Comparison of ENCODE assay signal across 8 mouse cellular contexts in genomic region chr6:52159164-52159761, GRCm38 (mm10). TPM values are rescaled to one million over a fixed set of nuclear protein-coding genes. Genes with fewer than 3 reads are reported as not detected.
DNase-seq lines count a peak whose midpoint lies in the region; ATAC-seq lines count a peak whose summit lies in the region.

No protein-coding gene starts in this region.

- no peaks in the 10 kb centered on the region for H3K36me3 ChIP-seq in heart, embryonic 13.5 days
- no peaks in the 10 kb centered on the region for H3K36me3 ChIP-seq in embryonic facial prominence, embryonic 13.5 days
- no peaks in the 10 kb centered on the region for H3K36me3 ChIP-seq in kidney, embryonic 14.5 days (ENCODE audit: control insufficient read depth, insufficient read depth, low read length)
- no peaks in the 10 kb centered on the region for H3K36me3 ChIP-seq in midbrain, embryonic 10.5 days

- peak overlapping the region; percentile 84 for H3K27ac ChIP-seq in heart, embryonic 13.5 days (replicated peaks)
- H3K27ac ChIP-seq in embryonic facial prominence, embryonic 13.5 days = no peak overlapping the region
- H3K27ac ChIP-seq in kidney, embryonic 14.5 days (ENCODE audit: low read depth, low read length) = peak overlapping the region; percentile 83
- no peak overlapping the region; the same call in 1 of the 2 replicates for H3K27ac ChIP-seq in midbrain, embryonic 10.5 days (replicated peaks)

- intact Hi-C loops in heart, postnatal 36 days (cut with DNase I) = loop anchor here (5.0 kb wide), 2 partner anchors 33 to 147 kb away; partner anchors contain the start of genes Hoxa4 and Skap2

- H3K4me2 ChIP-seq in heart, embryonic 13.5 days = peak overlapping the region; percentile 98
- H3K4me2 ChIP-seq in embryonic facial prominence, embryonic 13.5 days = peak overlapping the region; percentile 97
- H3K4me2 ChIP-seq in kidney, embryonic 14.5 days (replicated peaks; ENCODE audit: low read depth, low read length) = peak overlapping the region; percentile 82

- DNase-seq in heart, postnatal 36 days = no peak
- peak; percentile 48 for DNase-seq in midbrain, embryonic 10.5 days (ENCODE audit: low spot score)
- DNase-seq in spleen, postnatal 36 days (ENCODE audit: low spot score in 2 of 2) = no peak
- DNase-seq in spleen, postnatal 10 days (ENCODE audit: low spot score in 2 of 2) = no peak

- H3K27me3 ChIP-seq in heart, embryonic 13.5 days (replicated peaks) = peaks cover 99% of the 10 kb centered on the region
- peaks cover 98% of the 10 kb centered on the region for H3K27me3 ChIP-seq in embryonic facial prominence, embryonic 13.5 days
- peaks cover 29% of the 10 kb centered on the region for H3K27me3 ChIP-seq in kidney, embryonic 14.5 days (ENCODE audit: control insufficient read depth, insufficient read depth, low read length)
- H3K27me3 ChIP-seq in midbrain, embryonic 10.5 days (ENCODE audit: low read depth, poor library complexity, severe bottlenecking) = peaks cover 100% of the 10 kb centered on the region

- ATAC-seq in heart, embryonic 13.5 days (ENCODE audit: extremely low read depth, insufficient number of reproducible peaks, low FRiP score, low TSS enrichment) = no peak
- ATAC-seq in embryonic facial prominence, embryonic 13.5 days (ENCODE audit: insufficient number of reproducible peaks, insufficient read depth, low FRiP score, low TSS enrichment, low read depth) = no peak
- peak; percentile 13; the same call in 1 of the 2 replicates for ATAC-seq in kidney, embryonic 14.5 days (ENCODE audit: low FRiP score, low TSS enrichment)
- no peak for ATAC-seq in cerebellum, adult (ENCODE audit: insufficient number of reproducible peaks, low FRiP score, low TSS enrichment)

- H3K9ac ChIP-seq in heart, embryonic 13.5 days = peak overlapping the region; percentile 83
- H3K9ac ChIP-seq in embryonic facial prominence, embryonic 13.5 days = no peak overlapping the region
- H3K9ac ChIP-seq in kidney, embryonic 14.5 days (ENCODE audit: low read depth, low read length) = peak overlapping the region; percentile 71

- no peaks in the 10 kb centered on the region for H3K9me3 ChIP-seq in heart, embryonic 13.5 days
- no peaks in the 10 kb centered on the region for H3K9me3 ChIP-seq in embryonic facial prominence, embryonic 13.5 days
- no peaks in the 10 kb centered on the region for H3K9me3 ChIP-seq in kidney, embryonic 14.5 days (ENCODE audit: control insufficient read depth, low read length)
- H3K9me3 ChIP-seq in midbrain, embryonic 10.5 days (replicated peaks) = no peaks in the 10 kb centered on the region

- peak overlapping the region; percentile 73 for H3K4me3 ChIP-seq in heart, embryonic 13.5 days
- peak overlapping the region; percentile 57 for H3K4me3 ChIP-seq in embryonic facial prominence, embryonic 13.5 days
- peak overlapping the region; percentile 66 for H3K4me3 ChIP-seq in kidney, embryonic 14.5 days (ENCODE audit: low read length)
- peak overlapping the region; percentile 71 for H3K4me3 ChIP-seq in midbrain, embryonic 10.5 days

- WGBS in heart, embryonic 13.5 days = 5% methylated on average over 12 of the region's 12 CpGs
- 2% methylated on average over 12 of the region's 12 CpGs for whole genome bisulfite sequencing in embryonic facial prominence, embryonic 13.5 days
- WGBS in kidney, embryonic 14.5 days = 5% methylated on average over 12 of the region's 12 CpGs
- WGBS in midbrain, embryonic 10.5 days = 1% methylated on average over 12 of the region's 12 CpGs

- peaks cover 31% of the 10 kb centered on the region for H3K4me1 ChIP-seq in heart, embryonic 13.5 days
- peaks cover 15% of the 10 kb centered on the region for H3K4me1 ChIP-seq in embryonic facial prominence, embryonic 13.5 days
- peaks cover 48% of the 10 kb centered on the region for H3K4me1 ChIP-seq in kidney, embryonic 14.5 days (ENCODE audit: control insufficient read depth, insufficient read depth, low read length)
- peaks cover 28% of the 10 kb centered on the region for H3K4me1 ChIP-seq in midbrain, embryonic 10.5 days

RNA-seq across cellular contexts. Expression of gene Hoxa1, which starts 1.1 kb away (rescaled TPM):
- 0.97 and 1.6 TPM in 2 replicates for polyA plus RNA-seq in heart, embryonic 13.5 days (2015; fragmentation: Nextera tagmentation; extraction: Ambion mirVana)
- under 1 TPM; 0.14 to 0.24 TPM for total RNA-seq in heart, postnatal 36 days (2021)
- 0.21 and 0.84 TPM in 2 replicates for polyA plus RNA-seq in embryonic facial prominence, embryonic 13.5 days (2015; fragmentation: Nextera tagmentation; extraction: Ambion mirVana)
- 0.64 and 1.0 TPM in 2 replicates for polyA plus RNA-seq in kidney, embryonic 14.5 days (2014; fragmentation: Nextera tagmentation; extraction: Ambion mirVana)
- polyA plus RNA-seq in midbrain, embryonic 10.5 days (2016; fragmentation: Nextera tagmentation; extraction: Ambion mirVana) = 0.32 and 0.47 TPM in 2 replicates

RNA-seq across cellular contexts. Expression of gene Hoxa2, which starts 5.4 kb away (rescaled TPM):
- 1.5 and 2.5 TPM in 2 replicates for polyA plus RNA-seq in heart, embryonic 13.5 days (2015; fragmentation: Nextera tagmentation; extraction: Ambion mirVana)
- total RNA-seq in heart, postnatal 36 days (2021) = under 1 TPM in 1 of 2 experiments, not detected in 1; 0.62 TPM
- polyA plus RNA-seq in embryonic facial prominence, embryonic 13.5 days (2015; fragmentation: Nextera tagmentation; extraction: Ambion mirVana) = 0.19 and 1.6 TPM in 2 replicates
- polyA plus RNA-seq in kidney, embryonic 14.5 days (2014; fragmentation: Nextera tagmentation; extraction: Ambion mirVana) = 4.7 and 5.5 TPM in 2 replicates
- polyA plus RNA-seq in midbrain, embryonic 10.5 days (2016; fragmentation: Nextera tagmentation; extraction: Ambion mirVana) = 0.26 and 1.9 TPM in 2 replicates

RNA-seq across cellular contexts. Expression of gene 5730596B20Rik, which starts 18.0 kb away (rescaled TPM):
- polyA plus RNA-seq in heart, embryonic 13.5 days (2015; fragmentation: Nextera tagmentation; extraction: Ambion mirVana) = 0.15 and 0.33 TPM in 2 replicates
- under 1 TPM in 1 of 2 experiments, not detected in 1; 0.08 TPM for total RNA-seq in heart, postnatal 36 days (2021)
- 0.08 TPM in 1 of 2 replicates, not detected in the other for polyA plus RNA-seq in embryonic facial prominence, embryonic 13.5 days (2015; fragmentation: Nextera tagmentation; extraction: Ambion mirVana)
- polyA plus RNA-seq in kidney, embryonic 14.5 days (2014; fragmentation: Nextera tagmentation; extraction: Ambion mirVana) = 2.7 and 2.9 TPM in 2 replicates
- not detected in 2 replicates for polyA plus RNA-seq in midbrain, embryonic 10.5 days (2016; fragmentation: Nextera tagmentation; extraction: Ambion mirVana)

RNA-seq across cellular contexts. Expression of gene Hoxa4, which starts 32.3 kb away (rescaled TPM):
- polyA plus RNA-seq in heart, embryonic 13.5 days (2015; fragmentation: Nextera tagmentation; extraction: Ambion mirVana) = 0.71 and 0.74 TPM in 2 replicates
- under 1 TPM; 0.43 to 0.67 TPM for total RNA-seq in heart, postnatal 36 days (2021)
- 0.46 TPM in 1 of 2 replicates, not detected in the other for polyA plus RNA-seq in embryonic facial prominence, embryonic 13.5 days (2015; fragmentation: Nextera tagmentation; extraction: Ambion mirVana)
- 3.1 and 3.6 TPM in 2 replicates for polyA plus RNA-seq in kidney, embryonic 14.5 days (2014; fragmentation: Nextera tagmentation; extraction: Ambion mirVana)
- polyA plus RNA-seq in midbrain, embryonic 10.5 days (2016; fragmentation: Nextera tagmentation; extraction: Ambion mirVana) = not detected in 2 replicates

RNA-seq across cellular contexts. Expression of gene Hoxa5, which starts 45.1 kb away (rescaled TPM):
- 3.6 and 5.9 TPM in 2 replicates for polyA plus RNA-seq in heart, embryonic 13.5 days (2015; fragmentation: Nextera tagmentation; extraction: Ambion mirVana)
- total RNA-seq in heart, postnatal 36 days (2021) = under 1 TPM; 0.62 to 0.72 TPM
- 0.18 and 4.8 TPM in 2 replicates for polyA plus RNA-seq in embryonic facial prominence, embryonic 13.5 days (2015; fragmentation: Nextera tagmentation; extraction: Ambion mirVana)
- polyA plus RNA-seq in kidney, embryonic 14.5 days (2014; fragmentation: Nextera tagmentation; extraction: Ambion mirVana) = 15.7 and 16.6 TPM in 2 replicates
- not detected in 2 replicates for polyA plus RNA-seq in midbrain, embryonic 10.5 days (2016; fragmentation: Nextera tagmentation; extraction: Ambion mirVana)

Comparison
In these comparisons a context has a peak if more than half of its experiments do, and no peak if none do; other contexts are left out.
1. H3K27ac ChIP-seq: peak in heart, embryonic 13.5 days (single experiment) and kidney, embryonic 14.5 days (single experiment); none in embryonic facial prominence, embryonic 13.5 days (single experiment) and midbrain, embryonic 10.5 days (single experiment).
2. Peak in every context shown above with its lines, with median percentiles within 50 percentile points of each other: H3K4me2 ChIP-seq and H3K4me3 ChIP-seq.